Mouse (Mus musculus): ENCODE measurements at regions not wholly inside any gene's neighbourhood (a gene's known extent, or its start where the extent isn't known, plus 50 kb on each side); places are given as distances from the start of the nearest gene placed in this dataset.

DNA sequence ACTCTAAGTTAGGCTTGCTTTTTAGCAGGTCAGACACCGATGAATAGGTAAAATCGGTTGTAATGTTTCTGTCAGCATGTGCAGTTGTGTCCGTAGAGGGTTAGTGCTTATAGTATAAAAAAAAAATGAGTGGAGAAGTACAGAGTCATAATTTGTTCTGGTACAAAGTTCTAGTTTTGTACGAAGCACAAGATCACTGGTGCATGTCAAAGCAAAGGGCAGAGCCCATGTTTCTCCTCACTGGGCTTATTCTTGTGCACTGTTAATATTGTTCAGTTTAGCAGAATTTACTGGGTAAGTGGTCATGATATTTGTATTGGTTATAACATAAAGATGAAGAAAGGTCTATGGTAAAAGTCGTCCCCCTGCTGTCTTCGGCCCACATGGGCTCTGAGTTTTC is 330.4 kb upstream of the Fam241a start:
- no peak overlapping the region for H3K9ac ChIP-seq (ENCODE audit: low read depth, low read length)
- no peak overlapping the region for H3K4me3 ChIP-seq (ENCODE audit: low read depth, low read length)
- H3K4me2 ChIP-seq (ENCODE audit: low read length) = no peak overlapping the region
- no peaks in the 10 kb centered on the region for H3K36me3 ChIP-seq (ENCODE audit: control insufficient read depth, insufficient read depth, low read length)
- WGBS = 86% methylated on average over 6 of the region's 6 CpGs
- H3K27ac ChIP-seq (ENCODE audit: low read length) = no peak overlapping the region
- ATAC-seq = no peak
- H3K27me3 ChIP-seq (ENCODE audit: control insufficient read depth, insufficient read depth, low read depth, low read length) = no peaks in the 10 kb centered on the region; the same call in 1 of the 2 replicates
- 0 out of 2 replicates have a peak, but pooled peaks cover 2% of the 10 kb centered on the region for H3K4me1 ChIP-seq (ENCODE audit: control insufficient read depth, insufficient read depth, low read length)
- no peaks in the 10 kb centered on the region for H3K9me3 ChIP-seq (replicated peaks; ENCODE audit: control insufficient read depth, low read length, poor library complexity, severe bottlenecking)

DNA sequence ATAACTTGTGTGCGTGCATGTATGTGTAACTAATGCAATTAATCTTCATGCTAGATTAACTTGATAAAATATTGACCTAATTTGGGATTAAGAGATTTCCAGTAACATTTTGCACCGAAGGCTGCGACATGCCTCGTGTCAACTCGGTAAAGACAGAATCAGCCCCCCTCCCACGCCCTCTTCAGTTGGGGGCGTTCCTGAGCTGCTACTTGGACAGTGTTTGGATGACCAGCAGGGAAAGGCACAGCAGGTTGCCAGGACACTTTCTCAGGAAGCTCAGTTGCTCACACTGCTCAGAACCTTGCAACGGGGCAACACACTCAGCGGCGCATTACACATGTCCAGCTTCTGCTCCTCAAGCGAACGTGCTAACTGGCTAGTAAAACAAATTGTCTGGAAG is 326.2 kb upstream of the Fam241a start:
- ATAC-seq = no peak
- WGBS = 14% methylated on average over 12 of the region's 12 CpGs
- peak overlapping the region; percentile 23; the same call in 1 of the 2 replicates for H3K4me2 ChIP-seq (ENCODE audit: low read length)

DNA sequence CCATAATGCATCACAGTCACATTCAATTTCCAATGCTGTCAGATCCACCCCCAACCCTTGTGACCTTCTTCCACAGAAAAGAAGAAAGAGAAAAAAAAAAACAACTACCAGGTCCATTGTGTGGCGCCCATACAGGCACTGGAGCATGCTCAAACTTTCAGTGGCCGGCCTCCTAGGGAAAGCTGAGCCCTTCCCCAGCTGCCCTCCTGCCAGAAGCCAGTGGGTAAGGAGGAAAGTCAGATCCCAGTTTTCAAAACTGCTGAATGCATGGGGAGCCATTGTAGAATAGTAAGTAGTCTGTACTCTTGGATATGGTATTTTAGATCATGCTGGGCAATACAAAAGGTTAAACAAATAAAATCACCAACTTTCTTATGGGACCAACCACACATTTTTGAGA is 325.5 kb upstream of the Fam241a start:
- no peak overlapping the region for H3K4me3 ChIP-seq (ENCODE audit: low read depth, low read length)
- ATAC-seq = no peak
- H3K4me1 ChIP-seq (ENCODE audit: control insufficient read depth, insufficient read depth, low read length) = no peaks in the 10 kb centered on the region
- no peaks in the 10 kb centered on the region; the same call in 1 of the 2 replicates for H3K27me3 ChIP-seq (ENCODE audit: control insufficient read depth, insufficient read depth, low read depth, low read length)
- H3K36me3 ChIP-seq (ENCODE audit: control insufficient read depth, insufficient read depth, low read length) = no peaks in the 10 kb centered on the region
- no peak overlapping the region for H3K9ac ChIP-seq (ENCODE audit: low read depth, low read length)
- H3K4me2 ChIP-seq (ENCODE audit: low read length) = no peak overlapping the region
- H3K27ac ChIP-seq (ENCODE audit: low read length) = no peak overlapping the region
- 14% methylated on average over 2 of the region's 2 CpGs for WGBS
- no peaks in the 10 kb centered on the region for H3K9me3 ChIP-seq (replicated peaks; ENCODE audit: control insufficient read depth, low read length, poor library complexity, severe bottlenecking)

More for the DNA sequence above, 326.2 kb upstream of the Fam241a start:
- Histone ChIP-seq H3K27me3 (ENCODE audit: control insufficient read depth, insufficient read depth, low read depth, low read length) (no peaks in the 10 kb centered on the region; the same call in 1 of the 2 replicates), H3K4me1 (ENCODE audit: control insufficient read depth, insufficient read depth, low read length) (0 out of 2 replicates have a peak, but pooled peaks cover 2% of the 10 kb centered on the region), H3K9me3 (replicated peaks; ENCODE audit: control insufficient read depth, low read length, poor library complexity, severe bottlenecking) (no peaks in the 10 kb centered on the region), H3K9ac (ENCODE audit: low read depth, low read length) (no peak overlapping the region), H3K36me3 (ENCODE audit: control insufficient read depth, insufficient read depth, low read length) (no peaks in the 10 kb centered on the region), H3K4me3 (ENCODE audit: low read depth, low read length) (no peak overlapping the region), H3K27ac (ENCODE audit: low read length) (no peak overlapping the region)

DNA sequence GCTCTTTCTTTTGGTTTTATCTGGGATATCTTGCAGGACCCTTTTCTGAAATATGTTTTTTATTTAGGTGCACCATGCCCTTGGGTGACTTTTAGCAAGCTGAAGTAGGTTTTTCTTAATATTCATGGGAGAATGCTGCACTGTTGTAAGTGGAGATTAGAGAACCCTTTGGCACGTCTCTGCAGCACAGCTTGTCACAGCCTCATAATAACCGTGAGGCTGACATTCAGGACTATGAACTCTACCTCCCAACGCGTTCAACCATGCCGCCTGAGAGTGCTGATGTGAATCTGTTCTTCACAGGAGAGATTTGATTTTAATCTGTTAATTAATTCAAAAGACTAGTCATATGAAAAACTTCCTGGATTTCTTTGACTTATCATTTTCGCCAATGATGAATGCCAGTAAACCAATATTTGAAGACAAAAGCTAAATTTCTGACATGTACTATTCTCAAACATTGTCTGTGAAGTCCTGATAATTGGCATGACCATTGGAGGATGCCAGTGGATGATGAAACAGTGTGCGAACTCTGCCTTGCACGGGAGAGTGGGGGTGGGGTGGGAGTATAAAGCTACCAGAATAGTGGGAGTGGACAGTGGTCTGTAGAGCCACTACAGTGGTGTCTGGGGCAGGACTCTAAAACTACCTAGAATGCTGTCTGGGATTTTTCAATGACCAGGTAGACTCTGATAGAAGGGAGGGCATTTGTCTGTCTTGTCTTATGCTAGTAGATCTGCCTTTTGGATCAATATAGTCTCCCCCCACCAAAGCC is 324.8 kb upstream of the Fam241a start:
- 39% methylated on average over 8 of the region's 8 CpGs for WGBS
- ATAC-seq = no peak
- H3K27me3 ChIP-seq (ENCODE audit: control insufficient read depth, insufficient read depth, low read depth, low read length) = no peaks in the 10 kb centered on the region; the same call in 1 of the 2 replicates
- H3K4me2 ChIP-seq (ENCODE audit: low read length) = no peak overlapping the region
- no peak overlapping the region for H3K4me3 ChIP-seq (ENCODE audit: low read depth, low read length)
- no peaks in the 10 kb centered on the region for H3K36me3 ChIP-seq (ENCODE audit: control insufficient read depth, insufficient read depth, low read length)
- H3K4me1 ChIP-seq (ENCODE audit: control insufficient read depth, insufficient read depth, low read length) = no peaks in the 10 kb centered on the region
- no peak overlapping the region for H3K9ac ChIP-seq (ENCODE audit: low read depth, low read length)
- no peaks in the 10 kb centered on the region for H3K9me3 ChIP-seq (replicated peaks; ENCODE audit: control insufficient read depth, low read length, poor library complexity, severe bottlenecking)
- H3K27ac ChIP-seq (ENCODE audit: low read length) = no peak overlapping the region

DNA sequence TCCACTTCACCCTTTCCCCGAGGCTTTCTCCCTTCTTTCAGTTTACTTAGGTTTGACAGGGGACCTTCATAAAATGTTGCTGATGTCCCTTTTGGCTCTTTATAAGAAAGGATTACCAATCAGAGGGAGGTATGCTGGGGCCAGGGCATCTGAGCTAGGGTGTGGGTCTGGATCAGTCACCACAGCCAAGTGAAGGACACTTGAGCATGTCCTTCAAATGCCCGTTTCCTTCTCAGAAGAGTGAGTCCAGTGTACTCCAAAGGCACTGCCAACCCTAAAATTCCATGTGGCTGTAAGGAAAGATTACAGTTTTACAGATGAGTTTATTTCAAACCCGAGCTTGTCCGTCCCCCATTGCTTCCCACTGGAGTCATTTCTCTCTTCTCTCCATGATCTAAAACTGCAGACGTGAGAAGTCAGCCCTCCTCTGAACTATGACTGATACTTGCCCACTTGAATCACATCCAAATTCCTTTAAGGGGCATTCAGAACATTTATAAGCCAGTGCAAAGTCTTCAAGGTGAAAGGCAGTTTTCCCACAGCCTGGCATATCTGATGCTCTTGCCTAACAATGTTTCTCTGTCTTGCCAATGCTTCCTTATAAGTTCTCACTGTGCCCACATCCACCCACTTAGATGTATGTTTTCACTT is 321.8 kb upstream of the Fam241a start:
- no peak overlapping the region for H3K4me3 ChIP-seq (ENCODE audit: low read depth, low read length)
- H3K36me3 ChIP-seq (ENCODE audit: control insufficient read depth, insufficient read depth, low read length) = no peaks in the 10 kb centered on the region
- no peaks in the 10 kb centered on the region for H3K4me1 ChIP-seq (ENCODE audit: control insufficient read depth, insufficient read depth, low read length)
- H3K27ac ChIP-seq (ENCODE audit: low read length) = no peak overlapping the region
- WGBS = 87% methylated on average over 5 of the region's 5 CpGs
- no peak for ATAC-seq
- H3K27me3 ChIP-seq (ENCODE audit: control insufficient read depth, insufficient read depth, low read depth, low read length) = no peaks in the 10 kb centered on the region
- H3K9me3 ChIP-seq (replicated peaks; ENCODE audit: control insufficient read depth, low read length, poor library complexity, severe bottlenecking) = no peaks in the 10 kb centered on the region
- H3K4me2 ChIP-seq (ENCODE audit: low read length) = no peak overlapping the region
- H3K9ac ChIP-seq (ENCODE audit: low read depth, low read length) = no peak overlapping the region

DNA sequence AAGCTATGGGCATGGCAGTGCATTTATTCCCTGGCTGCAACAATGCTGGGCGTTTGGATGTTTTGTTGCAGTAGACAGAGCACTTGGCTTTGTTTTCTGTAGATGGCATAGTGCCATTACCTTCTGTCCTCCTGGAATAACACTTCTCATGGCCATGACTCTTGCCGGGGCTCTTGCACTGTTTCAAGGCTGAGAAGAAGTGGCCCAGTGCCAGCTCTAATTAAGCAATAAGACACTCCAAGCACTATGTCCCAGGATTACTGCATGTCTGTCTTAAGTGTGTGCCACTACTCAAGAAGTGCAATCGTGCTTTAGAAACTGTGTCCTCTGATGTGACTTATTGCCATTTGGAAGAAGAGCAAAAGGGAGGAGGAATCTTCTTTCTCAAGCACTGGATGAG is 316.1 kb upstream of the Fam241a start:
- Histone ChIP-seq H3K4me2 (ENCODE audit: low read length) (no peak overlapping the region), H3K4me3 (ENCODE audit: low read depth, low read length) (no peak overlapping the region), H3K27ac (ENCODE audit: low read length) (no peak overlapping the region), H3K9ac (ENCODE audit: low read depth, low read length) (no peak overlapping the region), H3K4me1 (ENCODE audit: control insufficient read depth, insufficient read depth, low read length) (no peaks in the 10 kb centered on the region), H3K36me3 (ENCODE audit: control insufficient read depth, insufficient read depth, low read length) (no peaks in the 10 kb centered on the region), H3K9me3 (replicated peaks; ENCODE audit: control insufficient read depth, low read length, poor library complexity, severe bottlenecking) (no peaks in the 10 kb centered on the region), H3K27me3 (ENCODE audit: control insufficient read depth, insufficient read depth, low read depth, low read length) (no peaks in the 10 kb centered on the region)
- ATAC-seq = no peak
- WGBS = 57% methylated on average over 3 of the region's 3 CpGs

DNA sequence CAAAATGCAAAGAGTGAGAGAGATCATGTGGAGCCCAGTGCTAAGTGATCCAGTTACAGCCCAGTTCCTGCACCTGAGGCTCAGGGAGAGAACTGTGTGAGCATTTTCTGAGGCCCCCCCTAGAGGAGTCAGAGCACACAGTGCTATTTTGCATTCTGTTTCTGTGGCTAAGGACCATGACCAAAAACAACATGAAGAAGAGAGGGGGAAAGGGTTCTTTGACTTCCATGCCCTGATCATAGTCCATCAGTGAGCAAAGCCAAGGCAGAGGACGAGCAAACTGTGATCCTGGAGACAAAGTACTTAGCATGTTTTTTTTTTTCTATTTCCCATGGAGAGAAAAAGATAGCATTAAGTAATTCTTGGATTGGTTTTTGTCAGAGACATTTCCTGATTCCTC is 314.5 kb upstream of the Fam241a start:
- H3K36me3 ChIP-seq (ENCODE audit: control insufficient read depth, insufficient read depth, low read length) = no peaks in the 10 kb centered on the region
- ATAC-seq = no peak
- WGBS = 65% methylated on average over 1 of the region's 1 CpGs

DNA sequence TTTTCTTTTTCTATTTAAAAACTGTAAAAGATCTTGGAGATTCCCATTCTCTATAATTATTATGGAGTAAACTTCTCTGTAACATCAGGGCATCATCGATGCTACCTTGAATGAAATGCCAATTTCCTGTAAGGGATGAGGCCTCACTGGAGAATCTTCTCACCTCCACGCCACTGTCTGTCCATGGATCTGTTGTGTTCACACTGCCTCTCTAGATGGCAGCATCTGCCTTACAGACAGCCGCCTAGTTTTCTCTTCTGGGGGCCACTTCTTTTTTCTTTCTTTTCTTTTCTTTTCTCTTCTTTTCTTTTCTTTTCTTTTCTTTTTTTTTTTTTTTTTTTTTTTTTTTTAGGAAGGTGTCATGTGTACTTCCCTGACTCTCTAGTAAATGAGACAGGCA is 310.8 kb upstream of the Fam241a start:
- no peaks in the 10 kb centered on the region for H3K27me3 ChIP-seq (ENCODE audit: control insufficient read depth, insufficient read depth, low read depth, low read length)
- no peak overlapping the region for H3K4me2 ChIP-seq (ENCODE audit: low read length)
- 45% methylated on average over 3 of the region's 3 CpGs for WGBS
- H3K4me1 ChIP-seq (ENCODE audit: control insufficient read depth, insufficient read depth, low read length) = no peaks in the 10 kb centered on the region
- ATAC-seq = no peak
- no peak overlapping the region for H3K27ac ChIP-seq (ENCODE audit: low read length)
- H3K4me3 ChIP-seq (ENCODE audit: low read depth, low read length) = no peak overlapping the region
- H3K9ac ChIP-seq (ENCODE audit: low read depth, low read length) = no peak overlapping the region
- no peaks in the 10 kb centered on the region for H3K9me3 ChIP-seq (replicated peaks; ENCODE audit: control insufficient read depth, low read length, poor library complexity, severe bottlenecking)
- H3K36me3 ChIP-seq (ENCODE audit: control insufficient read depth, insufficient read depth, low read length) = no peaks in the 10 kb centered on the region

More for the DNA sequence above, 314.5 kb upstream of the Fam241a start:
- no peaks in the 10 kb centered on the region for H3K4me1 ChIP-seq (ENCODE audit: control insufficient read depth, insufficient read depth, low read length)
- no peak overlapping the region for H3K4me3 ChIP-seq (ENCODE audit: low read depth, low read length)
- no peak overlapping the region for H3K9ac ChIP-seq (ENCODE audit: low read depth, low read length)
- no peak overlapping the region for H3K4me2 ChIP-seq (ENCODE audit: low read length)
- no peak overlapping the region for H3K27ac ChIP-seq (ENCODE audit: low read length)
- no peaks in the 10 kb centered on the region for H3K27me3 ChIP-seq (ENCODE audit: control insufficient read depth, insufficient read depth, low read depth, low read length)
- no peaks in the 10 kb centered on the region for H3K9me3 ChIP-seq (replicated peaks; ENCODE audit: control insufficient read depth, low read length, poor library complexity, severe bottlenecking)

DNA sequence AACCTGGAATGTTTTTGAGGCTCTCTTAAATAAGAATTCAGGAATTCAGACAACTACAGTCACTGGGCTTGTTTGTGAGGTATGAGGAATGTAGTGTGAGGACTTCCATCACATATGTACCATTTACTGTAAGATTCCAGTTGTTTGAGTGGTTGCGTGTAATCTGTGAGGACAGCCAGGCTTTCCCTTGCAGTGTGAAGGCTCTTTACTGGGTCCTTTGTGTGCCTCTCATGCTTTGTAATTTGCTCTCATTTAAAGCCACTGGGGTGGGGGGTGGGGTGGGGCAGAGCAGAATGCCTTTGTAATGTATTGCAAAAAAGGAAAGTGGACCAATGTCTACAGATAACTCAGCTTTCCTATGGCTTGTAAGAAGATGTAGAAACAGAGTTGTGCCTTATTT is 310.4 kb upstream of the Fam241a start:
- Histone ChIP-seq H3K9me3 (replicated peaks; ENCODE audit: control insufficient read depth, low read length, poor library complexity, severe bottlenecking) (no peaks in the 10 kb centered on the region), H3K27ac (ENCODE audit: low read length) (no peak overlapping the region), H3K4me2 (ENCODE audit: low read length) (no peak overlapping the region), H3K9ac (ENCODE audit: low read depth, low read length) (no peak overlapping the region), H3K4me1 (ENCODE audit: control insufficient read depth, insufficient read depth, low read length) (no peaks in the 10 kb centered on the region), H3K4me3 (ENCODE audit: low read depth, low read length) (no peak overlapping the region), H3K36me3 (ENCODE audit: control insufficient read depth, insufficient read depth, low read length) (no peaks in the 10 kb centered on the region), H3K27me3 (ENCODE audit: control insufficient read depth, insufficient read depth, low read depth, low read length) (no peaks in the 10 kb centered on the region)
- ATAC-seq = no peak
- 24% methylated on average over 1 of the region's 1 CpGs for WGBS

All from midbrain, embryonic 16.5 days (tissue).